Mouse (Mus musculus) testis, adult 2 months (tissue): ENCODE data around the gene Pgf.

Experiments used
- CTCF ChIP-seq: fragments of 200-500 bp; IDR thresholded peaks from 2 replicates; pipeline ENCODE4 v1.5.1; 2012; ENCODE audit warnings: low read depth, mild to moderate bottlenecking, inconsistent platforms, low read length, moderate library complexity; ENCODE audit not compliant: control insufficient read depth, insufficient read depth, insufficient replicate concordance
- POLR2A ChIP-seq: fragments of 200-500 bp; IDR thresholded peaks from 2 replicates; pipeline ENCODE4 v1.6.1; 2012; ENCODE audit warnings: low read depth, mild to moderate bottlenecking, inconsistent platforms, low read length, moderate library complexity; ENCODE audit not compliant: control insufficient read depth

DNA sequence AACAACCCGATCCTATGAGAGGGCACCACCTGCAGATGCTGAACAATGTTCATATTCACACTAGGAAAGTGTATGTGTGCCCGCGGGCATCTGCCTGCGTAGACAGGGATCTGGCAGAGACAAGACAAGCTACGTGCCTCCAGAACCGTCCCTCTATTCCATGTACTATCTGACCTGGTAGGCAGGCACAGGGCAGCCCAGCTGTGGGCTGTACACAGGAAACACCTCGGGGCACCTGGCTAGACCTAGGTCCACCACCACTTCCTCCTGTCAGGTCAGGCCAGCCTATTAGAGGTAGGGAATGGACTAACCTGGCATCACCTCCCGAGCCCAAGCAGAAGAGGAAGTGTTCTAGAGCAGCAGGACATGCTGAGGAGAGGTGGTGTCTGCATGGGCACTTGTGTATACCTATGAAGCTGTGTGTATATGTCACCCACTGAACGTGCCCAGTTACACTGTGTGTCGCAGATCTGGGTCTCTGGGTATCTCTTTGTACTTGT, at the start of gene Pgf:
- TF ChIP-seq POLR2A (no peak), CTCF (no peak)
